14 mouse cellular contexts compared by ENCODE assay signal in genomic region chr1:39237503-39238255, GRCm38 (mm10). TPM values are rescaled to one million over a fixed set of nuclear protein-coding genes. Genes with fewer than 3 reads are reported as not detected.
A peak's percentile ranks its signal among the peaks of the same experiment; 100 is the strongest.
DNase-seq lines count a peak whose midpoint lies in the region; ATAC-seq lines count a peak whose summit lies in the region.
"Had no signal": no experiment of that assay in that cellular context is flagged by ENCODE, and none has a peak within 500 bp of the region (broad histone marks: within the 10 kb centered on the region; RNA-seq: fewer than 3 reads in every experiment).

No protein-coding gene starts in this region.

- no peak overlapping the region for H3K9ac ChIP-seq in kidney, embryonic 15.5 days
- no peak overlapping the region for H3K9ac ChIP-seq in forebrain, embryonic 16.5 days (replicated peaks; ENCODE audit: low read depth, low read length)
- H3K9ac ChIP-seq: heart, embryonic 13.5 days; limb, embryonic 13.5 days; midbrain, embryonic 13.5 days had no signal

- H3K4me2 ChIP-seq in kidney, embryonic 15.5 days: no peak overlapping the region
- no peak overlapping the region for H3K4me2 ChIP-seq in forebrain, embryonic 16.5 days (ENCODE audit: low read length)
- H3K4me2 ChIP-seq: heart, embryonic 13.5 days; limb, embryonic 13.5 days; midbrain, embryonic 13.5 days had no signal

- H3K27ac ChIP-seq in kidney, embryonic 15.5 days: no peak overlapping the region
- H3K27ac ChIP-seq in forebrain, embryonic 16.5 days (ENCODE audit: low read length): no peak overlapping the region
- H3K27ac ChIP-seq: heart, embryonic 13.5 days; limb, embryonic 13.5 days; midbrain, embryonic 13.5 days had no signal

- H3K27me3 ChIP-seq in kidney, embryonic 15.5 days: no peaks in the 10 kb centered on the region
- H3K27me3 ChIP-seq in forebrain, embryonic 16.5 days (replicated peaks; ENCODE audit: control insufficient read depth, insufficient read depth, low read length): no peaks in the 10 kb centered on the region
- H3K27me3 ChIP-seq: heart, embryonic 13.5 days; limb, embryonic 13.5 days; midbrain, embryonic 13.5 days had no signal

- no peaks in the 10 kb centered on the region for H3K36me3 ChIP-seq in kidney, embryonic 15.5 days
- H3K36me3 ChIP-seq in forebrain, embryonic 16.5 days (ENCODE audit: control insufficient read depth, insufficient read depth): no peaks in the 10 kb centered on the region
- H3K36me3 ChIP-seq: heart, embryonic 13.5 days; limb, embryonic 13.5 days; midbrain, embryonic 13.5 days had no signal

- H3K4me3 ChIP-seq in kidney, embryonic 15.5 days (replicated peaks): no peak overlapping the region
- H3K4me3 ChIP-seq in forebrain, embryonic 16.5 days (replicated peaks; ENCODE audit: low read length): no peak overlapping the region
- H3K4me3 ChIP-seq: erythroblast, embryonic 14.5 days; heart, embryonic 13.5 days; limb, embryonic 13.5 days; midbrain, embryonic 13.5 days had no signal

- 31% methylated on average over 9 of the region's 9 CpGs for WGBS in kidney, embryonic 15.5 days
- 51% methylated on average over 9 of the region's 9 CpGs for WGBS in forebrain, embryonic 16.5 days

- DNase-seq in urinary bladder, postnatal 14 days (ENCODE audit: low spot score): peak; percentile 33
- no peak for DNase-seq in urinary bladder, postnatal 25 days (ENCODE audit: low spot score)
- peak; percentile 39 for DNase-seq in lung, postnatal 25 days (ENCODE audit: low spot score)
- DNase-seq in cerebellum, adult 8-10 months: no peak
- DNase-seq in cerebellum, adult 18-20 months: no peak
- DNase-seq: right cerebral cortex, postnatal 14 days; thymus, postnatal 4 days had no signal

- ATAC-seq in kidney, embryonic 15.5 days (replicated peaks; ENCODE audit: low FRiP score): peak; percentile 64
- no peak for ATAC-seq in forebrain, embryonic 16.5 days
- ATAC-seq: activated CD4-positive, CD25-positive, alpha-beta regulatory T cell, adult 4 months; midbrain, embryonic 13.5 days had no signal

- peaks cover 7% of the 10 kb centered on the region; the same call in 1 of the 2 replicates for H3K4me1 ChIP-seq in kidney, embryonic 15.5 days
- H3K4me1 ChIP-seq in forebrain, embryonic 16.5 days (replicated peaks; ENCODE audit: control insufficient read depth, insufficient read depth, low read length): no peaks in the 10 kb centered on the region
- H3K4me1 ChIP-seq: midbrain, embryonic 13.5 days had no signal

- H3K9me3 ChIP-seq in kidney, embryonic 15.5 days (replicated peaks): no peaks in the 10 kb centered on the region
- H3K9me3 ChIP-seq in forebrain, embryonic 16.5 days (ENCODE audit: control insufficient read depth, low read length): no peaks in the 10 kb centered on the region
- H3K9me3 ChIP-seq: heart, embryonic 13.5 days; limb, embryonic 13.5 days; midbrain, embryonic 13.5 days had no signal

RNA-seq across cellular contexts. Expression of gene Npas2, which starts 44.1 kb away (rescaled TPM):
- polyA plus RNA-seq in kidney, embryonic 15.5 days (2015; fragmentation: Nextera tagmentation; extraction: Ambion mirVana): 0.92 and 1.2 TPM in 2 replicates
- 1.3 and 1.6 TPM in 2 replicates for polyA plus RNA-seq in forebrain, embryonic 16.5 days (2015; fragmentation: Nextera tagmentation; extraction: Ambion mirVana)
- polyA plus RNA-seq: erythroblast, embryonic 14.5 days had no signal

Comparison
In these comparisons a context has a peak if more than half of its experiments do, and no peak if none do; other contexts are left out.
1. DNase-seq: peak in urinary bladder, postnatal 14 days (single experiment) and lung, postnatal 25 days (single experiment); none in urinary bladder, postnatal 25 days (single experiment), cerebellum, adult 8-10 months (single experiment) and cerebellum, adult 18-20 months (0 of 2).